Mouse (Mus musculus) G1E-ER4 (cell line): ENCODE measurements at regions not wholly inside any gene's neighbourhood (a gene's known extent, or its start where the extent isn't known, plus 50 kb on each side); places are given as distances from the start of the nearest gene placed in this dataset.

ENCODE experiments used
- GATA1 ChIP-seq: IDR thresholded peaks from one replicate; pipeline ENCODE4 v1.8.0; 2012; ENCODE audit warnings: low read length, inconsistent platforms

GRCm38 (mm10) chr6:27029008-27029407, 1106.0 kb downstream of the Grm8 start:
- TF ChIP-seq GATA1: no peak

DNA sequence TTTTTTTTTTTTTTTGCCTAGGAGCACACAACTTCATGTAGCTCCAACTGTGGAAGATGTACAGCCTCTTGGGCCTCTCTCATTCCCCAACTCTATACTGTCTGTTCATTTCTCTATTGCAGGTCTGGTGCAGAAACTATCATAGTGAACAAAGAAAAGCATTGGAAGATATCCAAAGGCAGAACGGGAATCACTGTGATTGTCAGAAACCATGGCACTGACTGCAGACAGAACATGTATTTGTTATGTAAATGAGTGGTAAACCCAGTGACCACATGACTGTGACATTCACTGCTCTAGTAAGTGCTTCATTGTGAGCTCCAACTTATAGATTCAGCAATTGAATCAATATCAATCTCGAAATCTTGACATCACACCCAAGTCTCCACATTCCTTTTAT, 1106.6 kb downstream of the Grm8 start:
- TF ChIP-seq GATA1: no peak

- TF ChIP-seq GATA1: peak; percentile 14
Measured at GRCm38 (mm10) chr6:27021697-27022096, 1113.3 kb downstream of the Grm8 start.

DNA sequence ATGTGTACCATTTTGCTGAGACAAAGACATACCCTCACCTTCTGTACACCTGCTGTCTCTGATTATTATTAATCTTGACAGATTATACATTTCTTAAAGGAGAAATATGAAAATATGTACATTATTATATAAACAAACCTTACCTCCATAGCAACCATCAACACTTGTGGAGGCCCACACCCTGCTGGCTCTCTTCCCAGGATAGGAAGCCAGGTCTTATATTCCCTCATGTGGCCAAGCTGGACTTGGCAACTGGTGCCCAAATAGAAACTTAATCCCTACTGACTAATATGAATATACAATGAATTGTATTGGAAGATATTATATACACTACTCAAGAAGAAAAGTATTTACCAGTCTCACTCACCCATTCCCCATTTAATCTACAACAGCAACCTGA, 1120.5 kb downstream of the Grm8 start:
- no peak for TF ChIP-seq GATA1

DNA sequence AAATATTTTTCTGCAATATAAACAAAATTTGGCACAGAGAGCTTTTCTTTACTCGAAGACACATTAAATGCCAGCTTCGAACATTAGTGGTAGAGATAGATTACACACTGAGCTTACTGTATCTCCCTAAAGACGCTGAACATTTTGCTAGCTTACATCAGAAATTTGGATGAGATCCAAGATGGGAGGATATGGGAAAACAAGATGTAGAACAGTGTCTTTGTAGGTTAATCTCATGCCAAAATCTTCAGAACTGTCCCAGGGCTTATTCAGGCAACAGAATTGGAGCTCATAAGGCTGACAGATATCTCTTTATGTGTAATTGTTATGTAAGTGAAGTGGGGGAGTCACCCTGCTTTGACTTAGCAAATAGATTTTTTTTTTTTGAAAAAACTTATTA, 1158.4 kb downstream of the Grm8 start:
- no peak for TF ChIP-seq GATA1

DNA sequence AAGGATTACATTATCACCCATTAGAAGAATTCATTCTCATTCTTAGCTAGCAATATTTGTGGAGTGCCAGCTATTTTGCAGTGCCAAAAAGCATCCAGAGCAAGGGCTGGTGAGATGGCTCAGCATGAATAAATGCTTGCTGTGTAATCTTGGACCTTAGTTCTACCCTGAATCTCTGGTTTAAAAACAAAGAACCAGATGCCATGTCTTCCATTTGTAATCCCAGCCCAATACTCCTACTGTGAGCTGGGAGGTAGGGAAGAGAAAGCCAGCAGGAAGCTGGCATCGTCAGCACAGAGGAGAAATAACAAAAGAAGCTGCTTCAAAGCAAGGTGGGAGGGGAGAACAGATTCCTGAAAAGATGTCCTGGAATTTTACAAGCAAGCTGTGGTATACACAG, 1140.1 kb upstream of the Pot1a start:
- no peak for TF ChIP-seq GATA1
